Mouse (Mus musculus): Measurements from ENCODE around the gene Hspa4.

DNA sequence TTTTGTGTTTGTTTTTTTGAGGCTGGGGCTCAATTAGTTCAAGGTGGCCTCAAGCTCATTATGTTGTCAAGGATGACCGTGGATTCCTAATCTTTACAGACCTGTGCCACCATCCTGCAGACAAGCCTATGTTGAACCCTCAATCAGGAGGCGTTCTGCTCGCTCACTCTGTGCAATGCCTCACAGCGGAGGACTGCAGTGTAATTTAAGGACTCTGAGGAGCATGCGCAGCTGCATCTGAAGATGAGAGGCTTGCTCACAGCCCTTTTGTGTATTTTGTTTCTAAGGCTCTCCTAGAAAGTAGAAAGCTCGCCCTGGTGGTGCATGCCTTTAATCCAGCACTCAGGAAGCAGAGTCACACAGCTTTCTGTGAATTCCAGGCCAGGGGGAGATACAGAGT, 16.7 kb upstream of the Hspa4 start:
- TF ChIP-seq CTCF (IDR thresholded peaks at IDR 0.05; ENCODE audit: borderline replicate concordance, insufficient read depth, low read depth, low read length) (no peak), POLR2A (IDR thresholded peaks at IDR 0.05; ENCODE audit: borderline replicate concordance, insufficient read depth, low read length) (no peak)
